Mouse (Mus musculus) heart, embryonic 14.5 days (tissue): ENCODE results near the gene Nfib. TPM values are rescaled to one million over a fixed set of nuclear protein-coding genes. Genes with fewer than 3 reads are reported as not detected.
A peak's percentile ranks its signal among the peaks of the same experiment; 100 is the strongest.

ENCODE experiments used
- ATAC-seq: fragments of 200-750 bp; cut with Nextera tagmentation; 2 replicates; pipeline ENCODE4 v1.8.0; 2017; ENCODE audit warnings: low read depth, moderate TSS enrichment; ENCODE audit not compliant: insufficient number of reproducible peaks, insufficient read depth, low FRiP score
- H3K27ac ChIP-seq, 2 experiments: fragments of 200-500 bp in 1 of 2; fragments of 300-500 bp in 1 of 2; sonication (generic) in 1 of 2; replicated peaks in 1 of 2; 2 replicates each; pipeline ENCODE4 v1.5.1; 2012 to 2014; ENCODE audit warnings: low read depth in 2 of 2, low read length in 2 of 2, control low read depth in 1 of 2, mild to moderate bottlenecking in 1 of 2, mixed read lengths in 1 of 2; ENCODE audit not compliant: control insufficient read depth in 1 of 2, insufficient read depth in 1 of 2
- H3K27me3 ChIP-seq: fragments of 300-500 bp; sonication (generic); 2 replicates; pipeline ENCODE4 v1.6.1; 2014; ENCODE audit warnings: mild to moderate bottlenecking, low read length, control low read depth; ENCODE audit not compliant: control insufficient read depth, insufficient read depth
- H3K36me3 ChIP-seq: fragments of 300-500 bp; sonication (generic); 2 replicates; pipeline ENCODE4 v1.6.1; 2014; ENCODE audit warnings: mild to moderate bottlenecking, control low read depth, low read length, mixed read lengths; ENCODE audit not compliant: control insufficient read depth, insufficient read depth
- H3K4me1 ChIP-seq, 2 experiments: fragments of 200-500 bp in 1 of 2; fragments of 300-500 bp in 1 of 2; sonication (generic) in 1 of 2; 2 replicates each; pipeline ENCODE4 v1.6.1; 2012 to 2014; ENCODE audit warnings: low read length in 2 of 2, control low read depth in 1 of 2, mixed read lengths in 1 of 2; ENCODE audit not compliant: control insufficient read depth in 2 of 2, insufficient read depth in 2 of 2
- H3K4me2 ChIP-seq: fragments of 300-500 bp; sonication (generic); 2 replicates; pipeline ENCODE4 v1.6.1; 2014; ENCODE audit warnings: mild to moderate bottlenecking, low read length
- H3K4me3 ChIP-seq, 2 experiments: fragments of 200-500 bp in 1 of 2; fragments of 300-500 bp in 1 of 2; sonication (generic) in 1 of 2; 2 replicates each; pipeline ENCODE4 v1.5.1; 2012 to 2014; ENCODE audit warnings: low read length in 2 of 2, mild to moderate bottlenecking in 2 of 2, control low read depth in 1 of 2, low read depth in 1 of 2, moderate library complexity in 1 of 2; ENCODE audit not compliant: control insufficient read depth in 1 of 2, insufficient read depth in 1 of 2
- H3K9ac ChIP-seq: fragments of 300-500 bp; sonication (generic); 2 replicates; pipeline ENCODE4 v1.6.1; 2014; ENCODE audit warnings: mild to moderate bottlenecking, low read length
- H3K9me3 ChIP-seq: fragments of 300-500 bp; sonication (generic); 2 replicates; pipeline ENCODE4 v1.6.1; 2016; ENCODE audit warnings: low read length, control low read depth; ENCODE audit not compliant: control insufficient read depth
- WGBS: fragments of 180-500 bp; shearing (Covaris S2); extraction: QIAGEN DNeasy Blood & Tissue Kit; methylation state at CpG from one replicate; pipeline ENCODE4 v1.1.7; 2014; 5-methylcytosine and 5-hydroxymethylcytosine counted together
- polyA plus RNA-seq: library from polyadenylated mRNA; unstranded; fragments of >200 nt; fragmentation: Nextera tagmentation; extraction: Ambion mirVana; gene quantifications from 2 replicates; pipeline ENCODE4 v1.2.1, GENCODE M21; 2014

Gene Nfib
- polyA plus RNA-seq, 1 experiment from 2014 or later = 79.8 TPM

GRCm38 (mm10) chr4:82495605-82496004, 209.9 kb downstream of the Nfib start:
- H3K27ac ChIP-seq = no peak overlapping the region
- no peak for ATAC-seq
- no peak overlapping the region for H3K4me3 ChIP-seq
- WGBS = 83% methylated on average over 6 of the region's 6 CpGs
- no peaks in the 10 kb centered on the region for H3K9me3 ChIP-seq
- H3K9ac ChIP-seq = no peak overlapping the region
- peaks cover 56% of the 10 kb centered on the region for H3K36me3 ChIP-seq
- peaks cover 27 to 82% of the 10 kb centered on the region in 2 experiments for H3K4me1 ChIP-seq
- no peaks in the 10 kb centered on the region for H3K27me3 ChIP-seq
- H3K4me2 ChIP-seq = no peak overlapping the region

GRCm38 (mm10) chr4:82494829-82495228, 210.7 kb downstream of the Nfib start:
- Histone ChIP-seq H3K36me3 (peaks cover 56% of the 10 kb centered on the region), H3K27ac (no peak overlapping the region), H3K9ac (no peak overlapping the region), H3K4me2 (no peak overlapping the region), H3K4me3 (no peak overlapping the region), H3K4me1 (peaks cover 24 to 79% of the 10 kb centered on the region in 2 experiments), H3K9me3 (no peaks in the 10 kb centered on the region), H3K27me3 (no peaks in the 10 kb centered on the region)
- no peak for ATAC-seq
- WGBS = 91% methylated on average over 10 of the region's 10 CpGs

- no peak for ATAC-seq
- Histone ChIP-seq H3K9me3 (no peaks in the 10 kb centered on the region), H3K4me1 (peaks cover 25 to 79% of the 10 kb centered on the region in 2 experiments), H3K4me3 (no peak overlapping the region), H3K27ac (no peak overlapping the region), H3K36me3 (peaks cover 56% of the 10 kb centered on the region), H3K4me2 (no peak overlapping the region), H3K27me3 (no peaks in the 10 kb centered on the region), H3K9ac (no peak overlapping the region)
- WGBS = 82% methylated on average over 3 of the region's 3 CpGs
Observed at GRCm38 (mm10) chr4:82494424-82494823, 211.1 kb downstream of the Nfib start.

GRCm38 (mm10) chr4:82493865-82494264, 211.7 kb downstream of the Nfib start:
- Histone ChIP-seq H3K36me3 (peaks cover 58% of the 10 kb centered on the region), H3K4me2 (no peak overlapping the region), H3K27me3 (no peaks in the 10 kb centered on the region), H3K4me3 (no peak overlapping the region), H3K4me1 (peaks cover 22 to 74% of the 10 kb centered on the region in 2 experiments), H3K9me3 (no peaks in the 10 kb centered on the region), H3K27ac (peak overlapping the region in 1 of 2 experiments; percentile 41; a peak in 2 of 4 replicates), H3K9ac (no peak overlapping the region)
- no peak for ATAC-seq
- WGBS = 76% methylated on average over 1 of the region's 1 CpGs

GRCm38 (mm10) chr4:82493363-82493762, 212.2 kb downstream of the Nfib start:
- peaks cover 60% of the 10 kb centered on the region for H3K36me3 ChIP-seq
- no peak overlapping the region for H3K9ac ChIP-seq
- no peaks in the 10 kb centered on the region for H3K9me3 ChIP-seq
- H3K27me3 ChIP-seq = no peaks in the 10 kb centered on the region
- H3K27ac ChIP-seq = 0 out of 4 replicates have a peak overlapping the region, but pooled peaks of 1 of the 2 experiments have one; percentile 41
- no peak for ATAC-seq
- no peak overlapping the region for H3K4me2 ChIP-seq
- peaks cover 19 to 71% of the 10 kb centered on the region in 2 experiments for H3K4me1 ChIP-seq
- no peak overlapping the region for H3K4me3 ChIP-seq
- 64% methylated on average over 7 of the region's 7 CpGs for WGBS

GRCm38 (mm10) chr4:82492737-82493136, 212.8 kb downstream of the Nfib start:
- no peaks in the 10 kb centered on the region for H3K27me3 ChIP-seq
- WGBS = 49% methylated on average over 2 of the region's 2 CpGs
- no peak overlapping the region for H3K9ac ChIP-seq
- no peaks in the 10 kb centered on the region for H3K9me3 ChIP-seq
- peak overlapping the region; percentile 0; the same call in 1 of the 2 replicates for H3K4me2 ChIP-seq
- H3K4me1 ChIP-seq = peaks cover 15 to 64% of the 10 kb centered on the region in 2 experiments
- no peak overlapping the region for H3K4me3 ChIP-seq
- H3K27ac ChIP-seq = no peak overlapping the region; a peak in 1 of 4 replicates
- ATAC-seq = no peak
- H3K36me3 ChIP-seq = peaks cover 60% of the 10 kb centered on the region

GRCm38 (mm10) chr4:82489939-82490338, 215.6 kb downstream of the Nfib start:
- 56% methylated on average over 2 of the region's 2 CpGs for WGBS
- Histone ChIP-seq H3K4me2 (peak overlapping the region; percentile 26; the same call in 1 of the 2 replicates), H3K27ac (peak overlapping the region; percentile 27 to 30; a peak in 3 of 4 replicates), H3K36me3 (peaks cover 50% of the 10 kb centered on the region), H3K4me1 (peaks cover 11 to 58% of the 10 kb centered on the region in 2 experiments), H3K9me3 (no peaks in the 10 kb centered on the region), H3K27me3 (no peaks in the 10 kb centered on the region), H3K9ac (no peak overlapping the region), H3K4me3 (no peak overlapping the region)
- no peak for ATAC-seq

- Histone ChIP-seq H3K27ac (no peak overlapping the region), H3K4me2 (no peak overlapping the region), H3K36me3 (peaks cover 36% of the 10 kb centered on the region), H3K9ac (no peak overlapping the region), H3K9me3 (no peaks in the 10 kb centered on the region), H3K27me3 (no peaks in the 10 kb centered on the region), H3K4me3 (no peak overlapping the region), H3K4me1 (peaks cover 6 to 48% of the 10 kb centered on the region in 2 experiments)
- ATAC-seq = no peak
- 80% methylated on average over 2 of the region's 2 CpGs for WGBS
Observed at GRCm38 (mm10) chr4:82485910-82486309, 219.6 kb downstream of the Nfib start.
